Mouse (Mus musculus): ENCODE data around the gene Mamdc2. TPM values are rescaled to one million over a fixed set of nuclear protein-coding genes. Genes with fewer than 3 reads are reported as not detected.

The Mamdc2 gene
- polyA plus RNA-seq, 1 experiment from 2014 or later = 1.5 TPM

DNA sequence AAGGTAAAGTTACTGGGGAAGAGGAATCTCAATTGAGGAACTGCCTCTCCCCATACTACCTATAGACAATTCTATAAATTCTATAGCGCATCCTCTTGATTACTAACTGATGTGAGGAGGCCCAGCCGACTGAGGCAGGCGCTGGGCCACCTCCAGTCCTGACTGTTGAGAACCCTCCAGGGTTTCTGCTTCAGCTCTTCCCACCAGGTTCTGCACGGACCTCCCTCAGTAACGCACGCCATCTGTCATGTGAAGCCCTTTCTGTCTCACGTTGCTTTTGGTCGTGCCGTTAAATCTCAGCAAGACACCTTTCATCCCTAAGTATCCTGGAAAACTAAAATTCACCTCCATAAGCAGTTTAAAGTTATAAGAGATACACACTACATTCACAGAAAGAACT, 191.5 kb downstream of the Mamdc2 start:
- peaks cover 49% of the 10 kb centered on the region for H3K36me3 ChIP-seq
- H3K4me3 ChIP-seq = no peak overlapping the region
- ATAC-seq (ENCODE audit: insufficient number of reproducible peaks, low FRiP score) = no peak
- no peaks in the 10 kb centered on the region for H3K27me3 ChIP-seq (replicated peaks)
- H3K4me2 ChIP-seq = no peak overlapping the region
- no peaks in the 10 kb centered on the region for H3K4me1 ChIP-seq (replicated peaks)
- H3K9me3 ChIP-seq (replicated peaks) = no peaks in the 10 kb centered on the region
- WGBS = 93% methylated on average over 9 of the region's 9 CpGs
- H3K27ac ChIP-seq (ENCODE audit: poor library complexity, severe bottlenecking) = no peak overlapping the region
- no peak overlapping the region for H3K9ac ChIP-seq

Other genes starting within 250 kb of the Mamdc2 start
- 35.1 and 38.6 TPM in 2 replicates for gene Smc5, start 174.5 kb downstream of the Mamdc2 start, polyA plus RNA-seq (2016; fragmentation: Nextera tagmentation; extraction: Ambion mirVana)
- gene 1700028P14Rik, start 204.4 kb upstream of the Mamdc2 start, polyA plus RNA-seq (2016; fragmentation: Nextera tagmentation; extraction: Ambion mirVana) = not detected in 2 replicates
- gene Ptar1, start 239.0 kb upstream of the Mamdc2 start, polyA plus RNA-seq (2016; fragmentation: Nextera tagmentation; extraction: Ambion mirVana) = 7.2 and 7.9 TPM in 2 replicates